Mouse (Mus musculus): ENCODE results near the gene Plek2.
"Not testable (repeated sequence)": the region's sequence is repeated elsewhere in the genome, so short reads cannot be mapped to it uniquely, and the experiment has no call there.

Gene Plek2

DNA sequence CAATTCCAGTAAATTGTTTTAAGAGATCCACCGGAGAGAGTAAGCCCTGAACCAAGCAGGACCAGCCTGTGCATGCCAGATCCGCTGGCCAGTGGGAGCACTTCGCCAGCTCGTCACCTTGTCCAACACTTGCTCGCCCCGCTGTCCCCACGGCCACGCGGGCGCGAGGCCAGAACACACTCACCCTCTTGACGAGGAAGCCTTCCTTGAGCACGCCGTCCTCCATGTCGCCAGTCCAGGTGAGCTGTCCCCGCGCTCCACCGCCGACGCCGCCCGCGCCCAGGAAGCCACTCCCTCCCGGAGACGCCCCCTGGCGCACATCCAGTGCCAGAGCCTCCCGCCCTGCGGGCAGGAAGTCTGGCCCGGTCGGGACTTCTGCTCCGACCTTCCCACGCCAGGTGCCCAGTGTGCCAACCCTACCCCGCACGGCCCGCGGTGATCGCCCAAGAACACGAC lies at the start of gene Plek2:
TSS of gene Plek2 (minus strand) at position 258 of the 456 bp plus-strand sequence.
- peak; percentile 42 for DNase-seq (ENCODE audit: low spot score)

GRCm38 (mm10) chr12:78956405-78956804 lies 49.6 kb upstream of the Plek2 start:
- no peak for DNase-seq (ENCODE audit: low spot score)

- DNase-seq (ENCODE audit: low spot score), result no peak
These were observed 45.7 kb upstream of the Plek2 start for GRCm38 (mm10) chr12:78952484-78952883.

GRCm38 (mm10) chr12:78952053-78952452 lies 45.3 kb upstream of the Plek2 start:
- no peak for DNase-seq (ENCODE audit: low spot score)

DNA sequence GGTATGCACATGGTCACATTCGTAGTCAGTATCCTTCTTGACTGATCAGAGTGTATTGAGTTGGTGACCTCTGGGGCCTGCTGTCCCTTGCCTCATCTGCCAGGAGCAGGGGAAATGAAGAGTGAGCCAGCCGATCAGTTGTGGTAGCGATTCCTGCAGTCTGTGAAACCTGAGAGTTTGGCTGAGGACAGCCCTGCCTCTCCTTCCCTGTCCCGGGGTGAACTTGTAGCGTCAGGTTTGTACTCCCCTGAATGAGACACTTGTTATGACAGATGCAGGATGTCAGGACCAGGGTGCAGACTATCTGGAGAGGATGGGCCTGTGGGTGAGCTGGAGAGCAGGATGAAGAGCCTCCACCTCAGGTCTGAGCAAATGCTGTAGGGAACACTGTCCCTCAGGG lies 40.9 kb upstream of the Plek2 start:
- DNase-seq (ENCODE audit: low spot score), result no peak

GRCm38 (mm10) chr12:78947161-78947560 lies 40.4 kb upstream of the Plek2 start:
- no peak for DNase-seq (ENCODE audit: low spot score)

DNA sequence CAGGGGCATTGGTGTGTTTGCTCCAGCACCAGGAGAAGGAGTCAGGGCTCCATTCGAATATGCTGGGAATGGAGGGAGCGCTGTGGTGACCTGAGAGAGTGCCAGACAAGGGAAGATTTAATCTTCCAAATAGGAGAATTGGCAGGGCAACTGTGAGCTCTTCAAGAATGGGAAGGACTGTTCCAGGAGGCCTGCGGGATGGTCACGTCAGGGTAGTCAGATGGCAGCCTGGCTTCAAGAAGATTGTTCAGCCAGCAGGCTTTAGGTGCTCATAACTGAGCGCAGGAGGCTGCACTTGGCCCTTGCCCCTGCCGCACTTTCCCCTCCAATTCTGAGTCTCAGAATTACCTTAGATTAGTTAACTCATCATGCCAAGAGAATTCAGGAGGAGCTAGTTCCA lies 36.2 kb upstream of the Plek2 start:
- DNase-seq (ENCODE audit: low spot score), result no peak

DNA sequence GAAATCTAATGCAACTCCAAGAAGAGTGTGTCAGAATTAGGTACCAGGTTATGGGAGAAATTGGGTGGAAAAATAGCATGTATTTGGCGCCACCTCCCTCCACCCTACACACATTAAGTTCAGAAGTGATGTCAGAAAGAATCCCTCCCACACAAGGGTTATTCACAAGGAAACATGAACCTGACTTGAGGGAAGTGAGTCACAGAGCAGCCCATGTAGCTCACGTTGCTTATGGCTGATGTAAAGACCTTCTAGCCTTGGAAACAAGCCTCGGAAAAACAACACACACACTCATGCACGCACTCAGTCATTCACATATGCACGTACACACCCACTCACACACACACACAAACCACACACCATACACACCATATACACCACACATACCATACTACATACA lies 33.3 kb upstream of the Plek2 start:
- DNase-seq (ENCODE audit: low spot score), result no peak

- DNase-seq (ENCODE audit: low spot score), result no peak
These were observed 32.8 kb upstream of the Plek2 start for GRCm38 (mm10) chr12:78939393-78940037.

GRCm38 (mm10) chr12:78936494-78936893 lies 29.7 kb upstream of the Plek2 start:
- DNase-seq (ENCODE audit: low spot score), result no peak

DNA sequence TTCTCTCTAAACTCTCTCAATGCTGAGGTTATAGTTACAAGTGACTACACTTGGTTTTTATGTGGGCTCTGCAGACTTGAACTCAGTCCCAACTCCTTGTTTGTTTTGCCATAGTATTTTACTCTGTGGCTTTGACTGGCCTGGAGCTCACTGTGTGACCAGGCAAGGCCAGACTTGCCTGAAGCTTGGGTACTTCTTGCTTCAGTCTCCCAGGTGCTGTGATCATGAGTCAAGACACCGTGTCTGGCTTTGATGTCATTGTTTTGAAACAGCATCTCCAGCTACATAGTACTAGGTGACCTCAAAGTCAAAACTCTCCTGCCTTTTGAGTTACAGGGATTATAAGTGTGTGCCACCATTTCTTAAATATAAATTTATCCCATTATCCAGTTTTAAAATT lies 23.1 kb upstream of the Plek2 start:
- no peak for DNase-seq (ENCODE audit: low spot score)

GRCm38 (mm10) chr12:78927287-78927686 lies 20.5 kb upstream of the Plek2 start:
- DNase-seq (ENCODE audit: low spot score), result no peak

DNA sequence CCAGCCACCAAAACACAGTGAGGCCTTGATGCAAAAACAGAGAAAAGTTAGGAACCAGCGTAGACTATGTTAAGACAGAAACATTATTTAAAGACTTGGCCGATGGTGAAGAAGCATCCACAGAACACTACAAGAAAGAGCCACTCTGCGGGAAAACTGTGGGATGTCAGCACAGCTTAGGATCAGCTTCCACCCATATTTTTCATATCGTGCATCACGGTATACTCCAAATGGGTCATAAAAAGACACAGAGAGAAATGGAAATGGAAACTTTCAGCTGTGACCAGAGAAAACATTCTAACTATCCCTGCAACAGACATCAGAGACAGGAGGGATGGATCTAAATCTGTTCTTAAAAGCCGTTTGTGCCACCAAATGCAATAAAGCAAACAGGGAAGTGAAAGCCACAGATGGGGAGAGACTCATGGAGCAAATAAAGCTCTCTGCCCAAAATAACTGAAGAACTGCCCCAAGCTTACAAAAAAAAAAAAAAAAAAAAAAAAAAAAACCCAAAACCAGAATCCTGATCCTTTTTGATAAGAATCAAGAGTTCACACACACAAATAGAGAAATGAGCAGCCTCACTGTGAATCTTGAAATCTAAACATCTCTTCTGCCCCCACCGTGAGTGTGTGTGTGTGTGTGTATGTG lies 16.9 kb upstream of the Plek2 start:
- DNase-seq (ENCODE audit: low spot score), result no peak

GRCm38 (mm10) chr12:78922977-78923376 lies 16.2 kb upstream of the Plek2 start:
- not testable (repeated sequence) for DNase-seq (ENCODE audit: low spot score)

GRCm38 (mm10) chr12:78922058-78922457 lies 15.3 kb upstream of the Plek2 start:
- no peak for DNase-seq (ENCODE audit: low spot score)

DNA sequence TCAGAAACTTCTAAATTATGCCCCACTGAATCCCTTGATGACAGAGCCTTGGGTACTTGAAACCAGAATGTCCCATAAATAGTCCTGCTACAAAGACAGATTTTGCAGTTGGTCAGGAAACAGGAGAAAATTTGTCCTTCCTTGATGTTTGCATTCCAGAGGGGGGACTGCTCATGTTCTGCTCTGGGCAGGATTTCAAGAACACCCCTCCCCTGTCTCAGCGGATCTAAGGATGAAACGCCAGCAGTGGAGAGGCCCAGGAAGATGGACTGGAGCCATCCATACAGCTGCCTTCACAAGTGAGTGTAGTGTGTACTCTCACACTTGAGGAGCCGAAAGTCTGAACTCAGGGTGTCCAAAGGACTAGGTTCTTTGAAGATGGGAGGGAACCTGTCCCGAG lies 14.7 kb upstream of the Plek2 start:
- DNase-seq (ENCODE audit: low spot score), result no peak

DNA sequence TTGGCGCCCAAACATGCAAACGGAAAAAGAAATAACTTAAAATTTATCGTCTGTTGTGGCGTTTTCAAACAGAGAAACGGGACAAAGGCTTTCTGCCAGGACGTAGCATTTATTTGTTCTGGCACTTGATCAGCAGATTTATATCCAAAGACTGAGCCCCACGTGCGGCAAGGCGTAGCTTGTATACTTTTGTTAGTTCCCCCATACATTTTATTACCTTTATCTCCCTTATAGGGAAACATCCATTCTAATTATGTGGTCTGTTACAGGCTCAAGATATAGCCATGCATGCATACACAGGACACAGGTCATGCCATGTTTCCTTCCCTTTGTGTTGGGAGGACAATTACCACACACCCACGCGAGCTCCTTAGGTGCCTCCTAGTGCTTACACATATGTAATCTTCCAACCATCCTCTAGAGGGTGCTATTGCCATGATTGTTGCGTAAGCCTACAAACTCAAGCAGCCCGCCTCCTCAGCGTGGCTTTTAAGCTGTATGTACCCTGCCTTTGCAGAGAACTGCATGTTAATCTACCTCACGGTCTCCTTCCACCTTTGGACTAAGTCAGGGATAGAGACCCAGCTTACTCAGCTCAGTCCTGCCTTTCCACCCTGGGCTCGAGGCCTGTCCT lies 12.4 kb upstream of the Plek2 start:
- peak; percentile 72 for DNase-seq (ENCODE audit: low spot score)

GRCm38 (mm10) chr12:78918227-78919078 lies 11.7 kb upstream of the Plek2 start:
- peak; percentile 84 for DNase-seq (ENCODE audit: low spot score)

DNA sequence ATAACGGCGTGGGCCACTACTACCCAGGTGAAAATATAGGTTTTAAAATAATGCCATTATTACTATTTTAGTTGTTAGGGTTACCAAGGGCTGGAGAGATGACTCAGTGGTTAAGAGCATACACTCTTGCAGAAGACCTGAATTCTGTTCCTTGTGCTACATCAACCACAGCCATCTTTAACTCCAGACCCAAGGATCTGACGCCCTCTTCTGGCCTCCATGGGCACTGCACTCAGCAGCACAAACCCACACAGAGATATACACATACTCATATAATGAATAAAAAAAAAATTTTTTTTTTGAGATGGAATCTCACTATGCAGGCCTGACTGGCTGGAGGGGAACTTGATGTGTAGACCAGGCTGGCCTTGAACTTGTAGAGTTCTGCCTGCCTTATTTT lies 9.5 kb upstream of the Plek2 start:
- no peak for DNase-seq (ENCODE audit: low spot score)

DNA sequence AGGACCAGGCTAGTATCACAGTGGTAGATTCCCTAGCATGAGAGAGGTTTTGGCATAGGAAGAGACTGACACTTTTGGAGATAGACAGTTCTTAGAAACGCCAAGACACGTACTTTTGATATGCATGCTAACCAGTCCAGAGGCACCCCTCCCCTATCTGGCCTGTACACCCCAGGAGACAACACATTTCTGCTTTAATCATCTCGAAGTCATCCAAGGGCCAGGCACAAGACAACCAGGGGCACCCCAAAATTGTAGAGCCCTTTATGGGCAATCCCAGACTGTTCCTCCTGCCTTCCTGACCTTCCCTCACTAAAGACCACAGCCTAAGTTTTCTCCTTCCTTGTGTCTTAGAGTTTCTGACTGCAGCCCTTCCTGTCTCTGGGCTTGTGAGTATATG lies 8.8 kb upstream of the Plek2 start:
- no peak for DNase-seq (ENCODE audit: low spot score)

DNA sequence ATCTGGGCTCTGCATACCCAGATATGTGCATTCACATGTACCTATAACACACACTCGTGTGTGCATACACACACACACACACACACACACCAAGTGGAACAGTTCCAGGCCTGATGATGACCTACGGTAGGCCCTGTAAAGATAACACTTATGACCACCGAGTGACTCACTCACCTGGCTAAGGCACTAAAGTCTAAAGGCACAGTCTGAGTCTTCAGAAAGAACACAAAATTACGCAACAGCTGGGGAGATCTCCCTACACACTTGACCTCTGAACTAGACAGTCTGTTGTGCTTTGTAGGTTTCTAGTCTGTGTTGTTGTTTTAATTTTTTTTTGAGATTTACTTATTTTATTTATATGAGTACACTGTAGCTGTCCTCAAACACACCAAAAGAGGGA lies 7.7 kb upstream of the Plek2 start:
- DNase-seq (ENCODE audit: low spot score), result no peak

GRCm38 (mm10) chr12:78911707-78912417 lies 5.1 kb upstream of the Plek2 start:
- no peak for DNase-seq (ENCODE audit: low spot score)

Data from T-cell, adult 2 months (primary cell).